In genomic region chr9:70655764-70656129, GRCm38 (mm10) we compare ENCODE assay signal across 8 mouse cellular contexts. TPM values are rescaled to one million over a fixed set of nuclear protein-coding genes. Genes with fewer than 3 reads are reported as not detected.
DNase-seq lines count a peak whose midpoint lies in the region; ATAC-seq and TF ChIP-seq lines count a peak whose summit lies in the region.

No protein-coding gene starts in this region.

- no peak for ATAC-seq in heart, embryonic 14.5 days (ENCODE audit: insufficient number of reproducible peaks, insufficient read depth, low FRiP score, low read depth)
- ATAC-seq in G1E (ENCODE audit: extremely low read depth, insufficient number of reproducible peaks, low FRiP score, poor library complexity, severe bottlenecking) = no peak
- no peak for ATAC-seq in forebrain, postnatal 0 days
- ATAC-seq in liver, embryonic 16.5 days (ENCODE audit: low read depth) = no peak
- no peak for ATAC-seq in activated CD4-positive, CD25-positive, alpha-beta regulatory T cell, adult 4 months
- no peak for ATAC-seq in monocyte, adult 5-6 weeks (replicated peaks; ENCODE audit: insufficient number of reproducible peaks, low FRiP score, low TSS enrichment, poor library complexity, severe bottlenecking)

- no peak overlapping the region for H3K27ac ChIP-seq in heart, embryonic 14.5 days (replicated peaks in 1 of 2; ENCODE audit: control insufficient read depth in 1 of 2, insufficient read depth in 1 of 2, low read depth in 2 of 2, low read length in 2 of 2)
- H3K27ac ChIP-seq in forebrain, postnatal 0 days (ENCODE audit: low read depth, low read length) = no peak overlapping the region
- peak overlapping the region; percentile 93 for H3K27ac ChIP-seq in liver, embryonic 16.5 days (ENCODE audit: low read length)

- no peak for TF ChIP-seq CTCF in G1E (IDR thresholded peaks at IDR 0.05; ENCODE audit: low read depth, low read length)
- no peak for TF ChIP-seq CTCF in forebrain, postnatal 0 days (IDR thresholded peaks at IDR 0.05; ENCODE audit: low read depth)

- peak overlapping the region; percentile 91 to 95; a peak in 3 of 4 replicates for H3K4me3 ChIP-seq in heart, embryonic 14.5 days (ENCODE audit: control insufficient read depth in 1 of 2, insufficient read depth in 1 of 2, low read depth in 1 of 2, low read length in 2 of 2)
- peak overlapping the region; percentile 97; the same call in 1 of the 2 replicates for H3K4me3 ChIP-seq in G1E (ENCODE audit: low read depth, low read length)
- peak overlapping the region; percentile 75 for H3K4me3 ChIP-seq in forebrain, postnatal 0 days (ENCODE audit: low read depth, low read length)
- H3K4me3 ChIP-seq in liver, embryonic 16.5 days (ENCODE audit: low read depth, low read length) = peak overlapping the region; percentile 90

- no peaks in the 10 kb centered on the region for H3K36me3 ChIP-seq in heart, embryonic 14.5 days (ENCODE audit: control insufficient read depth, insufficient read depth, low read length)
- H3K36me3 ChIP-seq in G1E (replicated peaks) = peaks cover 24% of the 10 kb centered on the region
- H3K36me3 ChIP-seq in forebrain, postnatal 0 days (ENCODE audit: insufficient read depth) = no peaks in the 10 kb centered on the region
- H3K36me3 ChIP-seq in liver, embryonic 16.5 days (ENCODE audit: control insufficient read depth, insufficient read depth) = peaks cover 2% of the 10 kb centered on the region; the same call in 1 of the 2 replicates

- H3K9ac ChIP-seq in heart, embryonic 14.5 days (ENCODE audit: low read length) = peak overlapping the region; percentile 90
- peak overlapping the region; percentile 93 for H3K9ac ChIP-seq in forebrain, postnatal 0 days
- H3K9ac ChIP-seq in liver, embryonic 16.5 days (ENCODE audit: low read depth, low read length) = peak overlapping the region; percentile 94

- H3K4me1 ChIP-seq in heart, embryonic 14.5 days (ENCODE audit: control insufficient read depth in 2 of 2, insufficient read depth in 2 of 2, low read length in 2 of 2) = peaks cover 2 to 16% of the 10 kb centered on the region in 2 experiments; a peak in 3 of 4 replicates
- H3K4me1 ChIP-seq in G1E (ENCODE audit: insufficient read depth, low read depth, low read length) = peaks cover 43% of the 10 kb centered on the region
- peaks cover 28% of the 10 kb centered on the region for H3K4me1 ChIP-seq in forebrain, postnatal 0 days (ENCODE audit: insufficient read depth)
- peaks cover 32% of the 10 kb centered on the region for H3K4me1 ChIP-seq in liver, embryonic 16.5 days (ENCODE audit: control insufficient read depth, low read depth, low read length)

- WGBS in heart, embryonic 14.5 days = 31% methylated on average over 2 of the region's 2 CpGs
- WGBS in forebrain, postnatal 0 days = 29% methylated on average over 2 of the region's 2 CpGs
- WGBS in liver, embryonic 16.5 days (ENCODE audit: insufficient replicate concordance) = 28% methylated on average over 2 of the region's 2 CpGs

- H3K9me3 ChIP-seq in heart, embryonic 14.5 days (ENCODE audit: control insufficient read depth, low read length) = no peaks in the 10 kb centered on the region
- H3K9me3 ChIP-seq in G1E (replicated peaks) = no peaks in the 10 kb centered on the region
- no peaks in the 10 kb centered on the region for H3K9me3 ChIP-seq in forebrain, postnatal 0 days (ENCODE audit: low read length)
- no peaks in the 10 kb centered on the region for H3K9me3 ChIP-seq in liver, embryonic 16.5 days (replicated peaks; ENCODE audit: control insufficient read depth, low read length)

- H3K4me2 ChIP-seq in heart, embryonic 14.5 days (ENCODE audit: low read length) = peak overlapping the region; percentile 65
- peak overlapping the region; percentile 67 for H3K4me2 ChIP-seq in forebrain, postnatal 0 days (ENCODE audit: low read depth)
- peak overlapping the region; percentile 73 for H3K4me2 ChIP-seq in liver, embryonic 16.5 days (ENCODE audit: low read depth, low read length)

- no peaks in the 10 kb centered on the region for H3K27me3 ChIP-seq in heart, embryonic 14.5 days (ENCODE audit: control insufficient read depth, insufficient read depth, low read length)
- H3K27me3 ChIP-seq in G1E (ENCODE audit: insufficient read depth, low read length) = no peaks in the 10 kb centered on the region
- H3K27me3 ChIP-seq in forebrain, postnatal 0 days (ENCODE audit: insufficient read depth, low read length) = no peaks in the 10 kb centered on the region
- no peaks in the 10 kb centered on the region for H3K27me3 ChIP-seq in liver, embryonic 16.5 days (ENCODE audit: control insufficient read depth, insufficient read depth, low read depth, low read length)

- DNase-seq in heart, adult 8-10 months (ENCODE audit: low spot score) = no peak
- DNase-seq in G1E (ENCODE audit: low spot score) = no peak
- DNase-seq in forebrain, postnatal 0 days = no peak
- no peak for DNase-seq in ovary, adult 18-20 months (ENCODE audit: low spot score)

RNA-seq across cellular contexts. Expression of gene Gm10642, which starts 0.3 kb away (rescaled TPM):
- polyA plus RNA-seq in heart, embryonic 14.5 days (2014; fragmentation: Nextera tagmentation; extraction: Ambion mirVana) = 0.15 and 0.45 TPM in 2 replicates
- under 1 TPM in 3 of 4 experiments, not detected in 1; 0.27 to 0.62 (median 0.38) TPM for total RNA-seq in heart, adult 8-10 months (2022)
- total RNA-seq in G1E (2014; fragmentation: Nextera tagmentation) (0.78 TPM in 1 of 2 replicates, not detected in the other), G1E (2017) (2.4 and 3.0 TPM in 2 replicates)
- polyA plus RNA-seq in G1E (2012) = 0.87 and 1.1 TPM in 2 replicates
- total RNA-seq in forebrain, postnatal 0 days (2014; rRNA removed) = 1.4 TPM in 2 replicates
- 1.4 and 1.5 TPM in 2 replicates for polyA plus RNA-seq in forebrain, postnatal 0 days (2015; fragmentation: Nextera tagmentation; extraction: Ambion mirVana)
- polyA plus RNA-seq in liver, embryonic 16.5 days (2015; fragmentation: Nextera tagmentation; extraction: Ambion mirVana) = 0.90 and 0.92 TPM in 2 replicates
- under 1 TPM; 0.61 to 0.71 TPM for polyA plus RNA-seq in activated CD4-positive, CD25-positive, alpha-beta regulatory T cell, adult 4 months (2017; shearing (Covaris generic))
- 1.2 to 2.9 TPM in 2 of 3 replicates, not detected in the other for total RNA-seq in monocyte, adult 5-6 weeks (2017)

RNA-seq across cellular contexts. Expression of gene Mindy2, which starts 1.2 kb away (rescaled TPM):
- 13.4 and 15.9 TPM in 2 replicates for polyA plus RNA-seq in heart, embryonic 14.5 days (2014; fragmentation: Nextera tagmentation; extraction: Ambion mirVana)
- 10 to 100 TPM; 32.6 to 36.5 (median 33.9) TPM for total RNA-seq in heart, adult 8-10 months (2022)
- 32.2 and 38.4 TPM in 2 replicates for total RNA-seq in G1E (2014; fragmentation: Nextera tagmentation)
- 48.3 and 50.7 TPM in 2 replicates for total RNA-seq in G1E (2017)
- 16.2 and 21.5 TPM in 2 replicates for polyA plus RNA-seq in G1E (2012)
- 33.9 and 37.3 TPM in 2 replicates for total RNA-seq in forebrain, postnatal 0 days (2014; rRNA removed)
- 8.5 and 16.5 TPM in 2 replicates for polyA plus RNA-seq in forebrain, postnatal 0 days (2015; fragmentation: Nextera tagmentation; extraction: Ambion mirVana)
- polyA plus RNA-seq in liver, embryonic 16.5 days (2015; fragmentation: Nextera tagmentation; extraction: Ambion mirVana) = 11.2 and 12.9 TPM in 2 replicates
- 10 to 100 TPM in 1 of 2 experiments, 1 to 10 TPM in 1; 9.0 to 14.8 TPM for polyA plus RNA-seq in activated CD4-positive, CD25-positive, alpha-beta regulatory T cell, adult 4 months (2017; shearing (Covaris generic))
- 29.6 to 34.1 TPM (median 31.8 TPM) in 3 replicates for total RNA-seq in monocyte, adult 5-6 weeks (2017)

RNA-seq across cellular contexts. Expression of gene Adam10, which starts 23.1 kb away (rescaled TPM):
- 69.7 and 72.1 TPM in 2 replicates for polyA plus RNA-seq in heart, embryonic 14.5 days (2014; fragmentation: Nextera tagmentation; extraction: Ambion mirVana)
- total RNA-seq in heart, adult 8-10 months (2022) = 10 to 100 TPM; 33.3 to 40.0 (median 36.2) TPM
- total RNA-seq in G1E (2014; fragmentation: Nextera tagmentation) (117 and 128 TPM in 2 replicates), G1E (2017) (34.6 and 45.9 TPM in 2 replicates)
- polyA plus RNA-seq in G1E (2012) = 37.5 and 40.7 TPM in 2 replicates
- total RNA-seq in forebrain, postnatal 0 days (2014; rRNA removed) = 19.1 and 21.8 TPM in 2 replicates
- 38.1 and 47.1 TPM in 2 replicates for polyA plus RNA-seq in forebrain, postnatal 0 days (2015; fragmentation: Nextera tagmentation; extraction: Ambion mirVana)
- 66.1 and 68.4 TPM in 2 replicates for polyA plus RNA-seq in liver, embryonic 16.5 days (2015; fragmentation: Nextera tagmentation; extraction: Ambion mirVana)
- 10 to 100 TPM; 72.7 to 77.6 TPM for polyA plus RNA-seq in activated CD4-positive, CD25-positive, alpha-beta regulatory T cell, adult 4 months (2017; shearing (Covaris generic))
- 48.9 to 70.6 TPM (median 59.7 TPM) in 3 replicates for total RNA-seq in monocyte, adult 5-6 weeks (2017)
